Mouse (Mus musculus): ENCODE results near the gene Trim31. TPM values are rescaled to one million over a fixed set of nuclear protein-coding genes. Genes with fewer than 3 reads are reported as not detected.

Trim31 gene
- not detected for total RNA-seq (2023)

DNA sequence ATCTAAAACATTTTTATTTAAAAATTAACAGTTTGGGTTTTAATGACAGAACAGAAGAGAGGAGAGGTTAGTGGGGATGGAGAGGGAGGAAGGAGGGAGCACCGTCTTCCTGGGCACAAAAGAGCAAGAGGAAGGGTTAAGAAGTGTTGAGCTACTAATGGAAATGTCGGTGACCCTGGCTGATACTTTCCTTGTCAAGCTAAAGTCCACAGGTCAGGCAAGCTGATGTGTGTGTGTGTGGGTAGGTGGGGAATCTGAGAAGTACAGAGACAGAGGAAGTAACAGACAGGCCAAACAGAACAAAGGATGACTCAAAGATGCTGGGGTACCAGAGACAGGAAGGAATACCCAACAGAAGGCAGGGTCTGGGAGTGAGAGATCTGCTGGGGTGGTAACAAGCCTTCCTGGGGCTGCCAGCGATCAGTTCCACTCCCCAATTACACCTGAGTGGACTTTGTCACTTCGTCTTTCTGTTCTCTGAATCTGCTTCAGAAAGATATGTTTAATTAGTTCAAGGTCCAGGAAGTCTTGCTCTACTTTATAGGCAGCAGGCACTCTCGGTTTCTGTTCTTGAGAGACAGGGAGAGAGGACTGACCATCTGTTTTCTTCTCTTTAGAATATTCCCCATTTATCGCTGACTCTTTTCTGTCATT is at the start of gene Trim31:
Gene Trim31 (plus strand): TSS at position 567 of the 654 bp plus-strand sequence.

DNA sequence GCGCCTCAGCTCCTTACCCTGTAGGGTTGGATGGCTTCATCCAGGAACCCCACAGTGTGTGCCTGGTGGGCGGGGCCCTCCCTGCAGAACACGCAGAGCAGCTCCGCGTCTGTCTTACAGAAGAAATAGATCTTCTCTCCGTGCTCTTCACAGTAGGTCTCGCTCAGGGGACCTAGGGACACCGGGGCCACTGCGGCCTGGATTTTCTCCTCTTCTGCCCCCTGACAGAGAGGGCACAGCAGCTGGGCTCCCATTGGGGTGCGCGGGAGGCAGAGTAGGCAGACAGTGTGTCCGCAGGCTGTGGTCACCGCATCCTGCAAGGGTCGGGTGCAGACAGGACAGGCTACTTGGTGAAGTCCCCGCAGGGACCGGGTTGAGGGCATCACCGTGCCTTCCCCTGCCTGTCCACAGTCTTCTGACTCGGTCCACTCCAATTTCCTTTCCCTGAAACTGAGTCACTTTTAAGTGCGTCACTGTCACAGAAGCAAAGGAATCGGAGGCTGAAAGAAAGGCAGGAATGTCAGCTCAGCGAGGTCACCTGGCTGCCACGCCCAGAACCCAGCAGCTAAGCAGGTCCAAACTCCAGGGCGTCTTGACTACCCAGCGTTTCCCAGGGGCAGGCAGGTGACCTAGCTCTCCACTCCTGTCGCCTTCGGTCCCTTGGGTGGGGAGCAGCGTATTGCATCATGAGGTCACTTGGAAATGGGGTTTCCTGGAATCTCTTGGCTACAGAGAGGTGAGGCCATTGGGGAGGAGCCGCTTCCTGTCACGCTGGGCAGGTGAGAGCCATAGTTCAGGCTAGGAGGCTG is 31.0 kb upstream of the Trim31 start, which contains the start of gene Trim15:
Gene Trim15 (minus strand): TSS at position 492 of the 809 bp plus-strand sequence.

DNA sequence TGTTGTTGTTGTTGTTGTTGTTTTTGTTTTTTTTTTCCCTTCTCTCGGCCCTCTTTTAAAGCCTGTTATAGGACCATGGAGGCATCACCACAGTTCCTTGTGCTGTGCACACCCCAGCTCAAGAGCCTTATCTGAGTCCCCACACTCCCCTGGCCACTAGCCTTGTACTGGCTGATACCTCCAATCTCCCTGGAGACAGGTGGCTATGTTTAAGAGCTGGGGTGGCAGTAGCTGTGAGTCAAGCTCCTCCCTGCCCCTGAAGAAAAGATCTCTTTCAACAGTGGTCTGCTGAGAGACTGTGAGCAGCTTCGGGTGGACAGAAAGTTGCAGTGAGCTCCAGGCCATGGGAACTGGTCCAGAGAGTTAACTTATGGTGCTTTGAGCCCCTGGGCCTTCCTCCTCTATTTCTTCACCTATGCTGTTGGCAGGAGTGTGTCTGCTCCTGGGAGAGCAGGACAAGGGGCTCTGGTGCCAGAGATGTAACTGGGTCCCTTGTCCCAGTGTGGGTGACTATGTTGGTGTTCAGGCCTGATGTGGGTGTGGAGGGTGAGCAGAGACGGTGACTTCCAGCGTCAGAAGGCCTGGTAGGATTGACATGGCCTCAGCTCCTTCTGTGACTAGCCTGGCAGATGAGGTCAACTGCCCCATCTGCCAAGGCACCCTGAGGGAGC is 28.5 kb upstream of the Trim31 start, which contains the start of gene Trim10:
Gene Trim10 (plus strand): TSS at position 291 of the 671 bp plus-strand sequence.

DNA sequence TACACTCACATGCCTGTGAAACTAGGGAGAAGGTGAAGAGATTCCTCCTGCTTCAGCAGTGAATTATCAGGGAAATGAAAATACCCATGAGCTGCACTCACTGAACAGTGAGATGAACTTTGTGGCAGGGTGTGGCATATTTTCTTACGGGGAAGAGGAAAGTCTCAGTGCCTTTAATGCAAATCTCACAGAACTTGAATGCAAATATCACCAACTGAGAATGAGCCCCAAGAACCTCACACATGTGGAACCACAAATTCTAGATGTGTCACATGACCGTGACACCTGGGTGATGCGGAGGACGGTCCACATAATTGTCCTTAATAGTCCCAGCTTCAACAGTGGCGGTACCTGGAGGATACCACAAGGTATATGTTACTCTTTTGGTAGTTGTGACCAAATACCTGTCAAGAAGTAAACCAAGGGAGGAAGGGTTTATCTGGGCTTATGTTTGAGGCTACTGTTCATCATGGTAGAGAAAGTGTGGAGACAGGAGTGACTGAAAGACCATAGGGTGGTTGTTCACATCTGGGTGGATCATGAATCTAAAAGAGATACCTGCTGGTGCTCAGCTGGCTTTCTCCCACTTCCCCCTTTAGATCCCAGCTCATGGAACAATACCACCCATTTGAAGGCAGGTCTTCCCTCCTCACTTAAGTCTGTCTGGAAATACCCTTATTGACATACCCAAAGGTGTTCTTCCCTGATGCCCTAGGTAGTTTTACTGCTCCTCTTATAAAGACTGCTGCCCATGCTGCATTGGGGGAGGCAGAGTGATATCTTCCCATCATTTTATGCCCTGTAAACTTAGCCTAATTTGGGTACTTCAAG is 7.6 kb upstream of the Trim31 start, which contains the start of gene Trim40:
Gene Trim40 (minus strand): TSS at position 51 of the 831 bp plus-strand sequence.

DNA sequence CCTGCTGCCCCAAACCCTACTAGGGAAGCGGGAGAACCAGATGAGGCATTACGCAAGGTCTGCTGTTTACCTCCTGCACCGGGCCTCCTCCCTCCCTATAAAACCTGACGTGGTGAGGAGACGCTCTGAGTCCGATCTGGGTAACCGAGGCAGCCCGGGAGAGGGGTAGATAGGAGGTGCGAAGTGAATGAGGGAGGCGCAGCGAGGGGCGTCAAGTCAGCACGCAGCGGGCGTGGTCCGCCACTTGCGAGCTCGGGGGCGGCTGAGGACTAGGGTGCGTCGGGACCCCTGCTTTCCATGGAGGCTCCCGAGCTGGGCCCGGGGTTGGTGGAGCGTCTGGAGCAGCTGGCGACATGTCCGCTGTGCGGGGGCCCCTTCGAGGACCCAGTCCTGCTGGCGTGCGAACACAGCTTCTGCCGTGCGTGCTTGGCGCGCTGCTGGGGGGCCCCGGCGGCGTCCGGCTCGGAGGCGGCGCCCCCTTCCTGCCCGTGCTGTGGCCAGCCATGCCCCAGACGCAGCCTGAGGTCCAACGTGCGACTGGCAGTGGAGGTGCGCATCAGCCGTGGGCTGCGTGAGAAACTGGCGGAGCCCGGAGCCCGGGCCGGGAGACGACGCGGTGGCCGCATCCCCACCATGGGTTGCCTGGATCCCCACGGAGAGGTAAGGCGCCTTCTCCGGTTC is 45.0 kb downstream of the Trim31 start, which contains the start of gene Rnf39:
Gene Rnf39 (plus strand): TSS at position 128 of the 681 bp plus-strand sequence.

DNA sequence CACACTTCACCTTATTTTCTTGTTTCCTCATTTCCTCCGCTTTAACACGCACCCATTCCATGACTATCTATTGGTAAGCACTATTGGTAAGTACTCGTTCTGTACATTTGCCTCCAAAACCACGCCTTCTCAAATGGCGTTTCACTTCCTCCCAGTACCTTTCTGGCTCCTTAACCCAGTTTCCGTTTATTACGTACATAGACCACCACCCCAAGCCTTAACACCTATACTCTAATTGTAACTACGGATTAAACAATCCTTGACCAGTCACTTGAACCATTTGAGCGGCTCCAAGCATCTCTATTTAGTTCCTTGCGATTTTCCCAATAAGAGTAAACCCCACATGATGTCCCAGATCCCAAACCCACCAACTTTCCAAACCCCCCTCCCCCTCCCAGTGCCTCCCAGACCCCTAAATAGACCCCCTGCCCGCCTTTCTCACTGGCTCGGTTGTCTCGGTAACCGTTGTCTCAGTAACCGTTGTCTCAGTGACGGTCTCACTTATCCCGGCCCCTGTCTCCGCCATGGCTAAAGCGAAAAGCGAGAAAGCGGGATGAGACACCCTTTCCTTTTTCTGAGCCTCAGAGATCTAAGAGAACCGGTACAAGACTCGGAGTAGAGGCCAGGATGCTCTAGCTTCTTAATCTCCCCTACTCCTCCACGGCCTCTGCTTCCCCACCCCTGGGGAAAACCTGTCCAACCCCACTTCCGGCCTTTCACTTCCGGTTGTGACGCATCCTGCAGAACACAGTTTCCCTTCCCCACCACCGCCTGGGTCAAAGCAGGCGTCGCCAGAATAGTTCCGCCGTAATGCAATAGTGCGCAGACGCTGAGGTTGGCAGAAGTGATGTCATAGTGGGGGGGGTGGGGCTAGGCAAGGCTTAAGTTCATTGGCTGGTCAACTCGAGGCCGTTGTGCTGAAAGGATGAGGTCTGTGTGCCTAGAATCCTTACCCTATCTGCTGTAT is 53.3 kb downstream of the Trim31 start, which contains the start of gene Ppp1r11:
Gene Ppp1r11 (minus strand): TSS at position 761 of the 967 bp plus-strand sequence.

DNA sequence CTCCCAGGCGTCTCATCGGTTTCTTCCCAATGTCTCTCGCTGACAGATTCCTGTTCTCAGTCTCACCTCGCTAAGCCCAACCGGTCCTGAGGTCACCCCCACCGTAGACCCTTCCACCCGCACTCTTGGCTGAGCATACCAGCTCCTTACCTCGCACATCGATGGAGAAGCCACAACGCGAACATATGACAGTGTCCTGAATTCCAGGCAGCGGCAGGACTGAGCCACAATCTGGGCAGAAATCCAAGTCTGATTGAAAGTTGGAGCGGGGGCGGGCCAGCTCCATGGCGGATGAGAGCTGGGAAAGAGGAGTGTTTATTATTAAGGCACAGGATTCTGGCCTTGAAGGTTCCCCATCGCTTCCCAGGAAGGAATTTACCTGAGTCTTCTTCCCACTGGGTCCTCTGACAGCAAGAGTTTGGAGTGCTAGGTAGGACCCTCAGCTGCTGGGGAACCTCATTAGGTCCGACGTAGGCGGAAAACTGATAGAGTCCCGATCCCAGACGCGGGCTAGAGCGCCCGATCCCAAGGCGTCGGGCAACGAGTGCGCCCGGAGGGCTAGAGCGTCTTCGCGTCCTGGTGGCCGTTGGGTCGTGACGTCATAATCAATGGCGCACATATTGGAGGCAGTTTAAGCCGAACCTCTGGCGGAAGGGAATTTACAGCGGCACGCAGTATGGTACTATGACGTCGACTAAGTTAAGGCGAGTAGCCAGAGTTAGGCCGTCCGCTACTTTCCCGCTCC is 60.3 kb downstream of the Trim31 start, which contains the start of the genes Znrd1 and Znrd1as:
Gene Znrd1 (minus strand): TSS at position 561 of the 745 bp plus-strand sequence.
Gene Znrd1as (plus strand): TSS at position 594 of the 745 bp plus-strand sequence.

Other genes starting within 250 kb of the Trim31 start
- gene H2-M1, start 225.9 kb upstream of the Trim31 start, total RNA-seq (2023): not detected
- not detected for gene H2-M10.5, start 125.2 kb upstream of the Trim31 start, total RNA-seq (2023)
- not detected for gene H2-M10.6, start 85.9 kb upstream of the Trim31 start, total RNA-seq (2023)
- gene Trim26, start 61.0 kb upstream of the Trim31 start, total RNA-seq (2023): 10 to 100 TPM; 35.8 to 40.7 TPM
- gene Trim15, start 30.9 kb upstream of the Trim31 start, total RNA-seq (2023): not detected
- 1 to 10 TPM; 3.2 to 7.3 TPM for gene Trim10, start 28.5 kb upstream of the Trim31 start, total RNA-seq (2023)
- gene Trim40, start 8.0 kb upstream of the Trim31 start, total RNA-seq (2023): not detected
- gene Rnf39, start 44.8 kb downstream of the Trim31 start, total RNA-seq (2023): not detected
- gene Ppp1r11, start 53.6 kb downstream of the Trim31 start, total RNA-seq (2023): 10 to 100 TPM; 35.3 to 41.2 TPM
- 10 to 100 TPM; 30.2 to 31.6 TPM for gene Znrd1, start 60.4 kb downstream of the Trim31 start, total RNA-seq (2023)
- gene Znrd1as, start 60.5 kb downstream of the Trim31 start, total RNA-seq (2023): 1 to 10 TPM in 1 of 2 experiments, under 1 TPM in 1; 0.71 to 1.4 TPM
- not detected for gene 2410137M14Rik, start 83.1 kb downstream of the Trim31 start, total RNA-seq (2023)
- not detected for gene H2-M5, start 91.4 kb downstream of the Trim31 start, total RNA-seq (2023)
- not detected for gene Zfp57, start 103.0 kb downstream of the Trim31 start, total RNA-seq (2023)
- not detected for gene Mog, start 125.3 kb downstream of the Trim31 start, total RNA-seq (2023)
- 100 to 1,000 TPM; 119 to 127 TPM for gene Gabbr1, start 147.8 kb downstream of the Trim31 start, total RNA-seq (2023)
- not detected for gene Olfr90, start 190.4 kb downstream of the Trim31 start, total RNA-seq (2023)
- gene Olfr91, start 200.2 kb downstream of the Trim31 start, total RNA-seq (2023): not detected
- gene Olfr92, start 222.0 kb downstream of the Trim31 start, total RNA-seq (2023): not detected

Measured in neutrophil, adult 59 days (primary cell).